Mouse (Mus musculus) embryonic facial prominence, embryonic 13.5 days (tissue): Measurements from ENCODE around the gene Tex21. TPM values are rescaled to one million over a fixed set of nuclear protein-coding genes. Genes with fewer than 3 reads are reported as not detected.
"Not testable (repeated sequence)": the region's sequence is repeated elsewhere in the genome, so short reads cannot be mapped to it uniquely, and the experiment has no call there.

Experiments used
- ATAC-seq: fragments of 200-750 bp; cut with Nextera tagmentation; 2 replicates; pipeline ENCODE4 v1.8.0; 2017; ENCODE audit warnings: low read depth; ENCODE audit not compliant: insufficient number of reproducible peaks, insufficient read depth, low FRiP score, low TSS enrichment
- H3K27ac ChIP-seq: fragments of 300-500 bp; sonication (generic); 2 replicates; pipeline ENCODE4 v1.5.1; 2015; ENCODE audit warnings: moderate library complexity, mild to moderate bottlenecking, inconsistent platforms
- H3K27me3 ChIP-seq: fragments of 300-500 bp; sonication (generic); 2 replicates; pipeline ENCODE4 v1.6.1; 2015; ENCODE audit warnings: mild to moderate bottlenecking, inconsistent platforms
- H3K36me3 ChIP-seq: fragments of 300-500 bp; sonication (generic); 2 replicates; pipeline ENCODE4 v1.6.1; 2015; ENCODE audit warnings: mild to moderate bottlenecking, inconsistent platforms
- H3K4me1 ChIP-seq: fragments of 300-500 bp; sonication (generic); 2 replicates; pipeline ENCODE4 v1.6.1; 2015; ENCODE audit warnings: inconsistent platforms
- H3K4me2 ChIP-seq: fragments of 300-500 bp; sonication (generic); 2 replicates; pipeline ENCODE4 v1.6.1; 2015; ENCODE audit warnings: moderate library complexity, mild to moderate bottlenecking, inconsistent platforms
- H3K4me3 ChIP-seq: fragments of 300-500 bp; sonication (generic); 2 replicates; pipeline ENCODE4 v1.5.1; 2015; ENCODE audit warnings: mild to moderate bottlenecking, inconsistent platforms
- H3K9ac ChIP-seq: fragments of 300-500 bp; sonication (generic); 2 replicates; pipeline ENCODE4 v1.6.1; 2015; ENCODE audit warnings: mild to moderate bottlenecking, inconsistent platforms
- H3K9me3 ChIP-seq: fragments of 300-500 bp; sonication (generic); 2 replicates; pipeline ENCODE4 v1.6.1; 2016; ENCODE audit warnings: inconsistent platforms
- WGBS: fragments of 180-500 bp; shearing (Covaris S2); methylation state at CpG from one replicate; pipeline ENCODE4 v1.1.7; 2015; ENCODE audit warnings: mixed read lengths; 5-methylcytosine and 5-hydroxymethylcytosine counted together
- polyA plus RNA-seq: library from polyadenylated mRNA; unstranded; fragments of >200 nt; fragmentation: Nextera tagmentation; extraction: Ambion mirVana; gene quantifications from 2 replicates; pipeline ENCODE4 v1.2.1, GENCODE M21; 2015

Gene Tex21
- polyA plus RNA-seq, 1 experiment from 2014 or later: not detected

DNA sequence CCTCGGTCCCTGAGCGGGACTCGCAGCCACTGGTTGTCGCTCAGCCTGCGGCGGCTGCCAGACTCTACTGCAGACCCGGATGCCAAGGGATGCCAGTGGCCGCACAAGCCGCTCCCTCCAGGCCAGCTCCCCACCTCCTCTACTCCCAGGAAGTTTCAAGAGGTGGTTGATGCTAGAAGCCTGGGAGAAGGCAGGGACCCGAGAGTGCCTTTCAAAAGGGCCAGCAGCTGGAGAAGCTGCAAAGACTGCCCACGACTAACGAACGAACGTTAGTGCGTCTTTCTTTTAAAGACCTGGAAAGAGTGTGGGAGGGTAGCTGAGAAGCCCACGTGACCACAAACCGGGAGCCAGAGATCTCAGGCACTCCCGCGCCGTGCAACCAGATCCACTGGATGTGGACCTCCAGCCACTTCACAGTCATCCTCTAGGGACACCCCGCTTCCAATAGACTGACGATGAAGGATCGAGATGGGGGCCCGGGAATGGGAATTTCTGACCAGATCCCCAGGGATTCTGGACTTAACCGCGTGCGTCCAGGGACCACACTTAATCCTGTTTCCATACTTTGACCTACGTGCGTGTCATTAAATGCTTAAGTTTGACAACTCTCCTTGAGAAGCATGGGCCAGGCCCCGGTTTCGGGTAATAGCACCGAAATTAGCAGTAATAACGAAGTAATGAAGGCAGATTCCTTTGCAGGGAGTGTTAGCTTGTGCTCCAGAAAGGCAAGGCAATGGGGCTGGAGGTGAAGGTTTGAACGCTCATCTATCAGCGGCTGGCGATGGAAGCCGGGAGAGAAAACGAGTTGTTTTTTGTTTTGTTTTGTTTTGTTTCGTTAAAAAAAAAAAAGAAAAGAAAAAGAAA lies 69.3 kb downstream of the Tex21 start, which contains the start of gene Esr2:
Esr2 (minus strand) TSS at position 260 of the 864 bp plus-strand sequence.
- H3K9me3 ChIP-seq: no peaks in the 10 kb centered on the region
- no peaks in the 10 kb centered on the region for H3K36me3 ChIP-seq
- peak within 1 kb of the TSS; percentile 50 for H3K4me3 ChIP-seq
- peak; percentile 64; the same call in 1 of the 2 replicates for ATAC-seq
- H3K27me3 ChIP-seq: 0 out of 2 replicates have a peak, but pooled peaks cover 7% of the 10 kb centered on the region
- peak within 1 kb of the TSS; percentile 95 for H3K4me2 ChIP-seq
- under 1% methylated on average over 39 of the region's 39 CpGs for WGBS
- H3K9ac ChIP-seq: peak within 1 kb of the TSS; percentile 68
- H3K27ac ChIP-seq: no peak within 1 kb of the TSS; the same call in 1 of the 2 replicates
- peaks cover 4% of the 10 kb centered on the region; the same call in 1 of the 2 replicates for H3K4me1 ChIP-seq

DNA sequence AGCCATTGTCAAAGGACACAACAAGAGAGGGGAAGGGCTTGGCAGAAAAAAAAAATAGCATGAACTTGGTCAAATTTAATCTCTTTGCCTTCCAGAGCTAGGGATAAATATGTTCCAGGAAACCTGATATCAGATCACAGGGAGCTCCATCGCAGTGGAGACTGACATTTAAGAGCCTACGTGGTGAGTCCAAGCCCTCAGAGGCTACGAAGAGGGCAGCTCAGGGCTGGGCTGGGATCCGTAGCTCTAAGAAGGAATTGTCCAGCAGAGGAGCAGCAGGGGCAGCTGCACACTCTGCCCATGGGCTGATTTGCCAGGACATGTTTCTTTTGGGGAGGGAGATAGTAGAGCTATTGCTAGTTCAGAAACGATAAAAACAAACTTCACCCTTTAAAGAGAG lies 80.9 kb downstream of the Tex21 start:
- H3K9me3 ChIP-seq: no peaks in the 10 kb centered on the region
- WGBS: 19% methylated on average over 5 of the region's 5 CpGs
- peaks cover 7% of the 10 kb centered on the region for H3K4me1 ChIP-seq
- no peaks in the 10 kb centered on the region for H3K27me3 ChIP-seq
- H3K4me2 ChIP-seq: no peak overlapping the region
- no peak overlapping the region for H3K9ac ChIP-seq
- ATAC-seq: no peak
- H3K27ac ChIP-seq: no peak overlapping the region
- no peak overlapping the region for H3K4me3 ChIP-seq
- H3K36me3 ChIP-seq: no peaks in the 10 kb centered on the region

DNA sequence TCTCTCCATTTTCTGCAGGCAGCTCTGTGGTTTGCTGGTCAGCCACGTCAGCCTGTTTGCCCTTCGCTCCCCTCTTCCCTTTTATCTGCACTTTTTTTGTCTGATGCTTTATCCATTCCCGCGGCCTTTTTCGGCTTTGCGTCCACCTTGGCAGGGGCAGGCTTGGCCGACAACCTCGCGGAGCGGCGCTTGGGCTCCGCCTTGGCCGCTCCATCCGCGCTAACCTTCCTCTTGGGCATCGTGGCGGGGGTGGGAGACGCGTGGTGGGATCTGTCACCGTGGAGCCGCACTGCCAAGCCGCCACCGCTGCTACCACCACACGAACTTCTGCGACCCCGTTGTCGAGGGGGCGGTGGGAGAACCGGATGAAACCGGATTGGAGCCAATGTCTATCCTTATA lies 94.2 kb downstream of the Tex21 start:
- H3K4me3 ChIP-seq: peak overlapping the region; percentile 39
- H3K4me2 ChIP-seq: peak overlapping the region; percentile 63
- H3K4me1 ChIP-seq, H3K27ac ChIP-seq, ATAC-seq, H3K36me3 ChIP-seq, H3K9me3 ChIP-seq: not testable (repeated sequence)
- H3K27me3 ChIP-seq: peaks cover 10% of the 10 kb centered on the region; the same call in 1 of the 2 replicates
- WGBS: 12% methylated on average over 30 of the region's 30 CpGs
- H3K9ac ChIP-seq: peak overlapping the region; percentile 64

Other genes starting within 250 kb of the Tex21 start
- 0.21 and 0.31 TPM in 2 replicates for gene Esr2, start 69.5 kb downstream of the Tex21 start, polyA plus RNA-seq
- gene Mthfd1, start 8.6 kb upstream of the Tex21 start, polyA plus RNA-seq: 73.9 and 76.8 TPM in 2 replicates
- 1.1 and 1.5 TPM in 2 replicates for gene Akap5, start 78.1 kb upstream of the Tex21 start, polyA plus RNA-seq
- gene Zbtb25, start 122.9 kb upstream of the Tex21 start, polyA plus RNA-seq: 20.1 and 22.3 TPM in 2 replicates
- gene Zbtb1, start 123.5 kb upstream of the Tex21 start, polyA plus RNA-seq: 11.3 and 11.6 TPM in 2 replicates
- gene Hspa2, start 157.4 kb upstream of the Tex21 start, polyA plus RNA-seq: 5.8 and 8.9 TPM in 2 replicates
- gene Ppp1r36, start 170.8 kb upstream of the Tex21 start, polyA plus RNA-seq: 3.9 and 4.8 TPM in 2 replicates